Mouse (Mus musculus): Measurements from ENCODE around the gene Tmem212. TPM values are rescaled to one million over a fixed set of nuclear protein-coding genes. Genes with fewer than 3 reads are reported as not detected.

Tmem212 gene
- polyA plus RNA-seq, 1 experiment, result not detected

DNA sequence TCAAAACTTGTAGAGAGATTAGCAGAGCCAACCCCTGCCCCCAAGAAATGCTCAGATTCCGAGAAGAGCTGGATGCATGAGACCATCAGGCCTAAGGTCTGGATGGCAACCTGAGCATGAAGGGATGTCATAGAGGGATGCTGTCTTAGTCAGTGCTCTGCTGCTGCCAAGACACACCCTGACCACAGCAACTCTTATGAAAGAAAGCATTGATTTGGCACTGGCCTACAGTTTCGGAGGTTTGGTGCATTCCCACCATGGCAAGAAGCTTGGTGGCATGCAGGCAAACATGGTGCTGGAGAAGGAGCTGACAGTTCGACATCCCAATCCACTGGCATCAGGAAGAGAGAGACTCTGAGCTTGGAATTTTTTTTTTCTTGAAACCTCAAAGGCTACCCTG is 24.3 kb downstream of the Tmem212 start:
- no peak overlapping the region for H3K27ac ChIP-seq (replicated peaks; ENCODE audit: low read depth, low read length)
- H3K4me3 ChIP-seq (ENCODE audit: insufficient read depth, low read depth, low read length), result no peak overlapping the region
- H3K4me1 ChIP-seq (ENCODE audit: control insufficient read depth, insufficient read depth, insufficient read length, low read length), result no peaks in the 10 kb centered on the region

DNA sequence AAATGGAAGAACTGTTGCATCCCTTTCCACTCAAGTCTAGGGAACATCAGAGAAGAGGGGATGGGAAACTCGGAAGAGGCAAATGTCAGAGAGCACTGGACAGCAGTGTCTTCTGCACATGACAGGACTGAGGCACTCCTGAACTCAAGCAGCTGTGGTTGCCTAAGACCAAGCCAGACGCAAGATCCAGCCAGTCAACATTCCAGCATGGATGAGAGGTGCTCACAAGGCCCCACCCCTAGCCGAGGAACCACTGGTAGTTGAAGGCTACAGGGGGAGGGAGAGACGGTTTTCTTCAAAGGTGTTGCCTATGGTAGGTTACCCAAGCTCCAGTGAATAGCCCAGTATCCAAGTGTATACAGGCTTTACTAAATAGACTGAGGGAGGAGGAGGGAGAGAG is 24.8 kb downstream of the Tmem212 start:
- H3K4me1 ChIP-seq (ENCODE audit: control insufficient read depth, insufficient read depth, insufficient read length, low read length), result no peaks in the 10 kb centered on the region
- H3K4me3 ChIP-seq (ENCODE audit: insufficient read depth, low read depth, low read length), result no peak overlapping the region
- H3K27ac ChIP-seq (replicated peaks; ENCODE audit: low read depth, low read length), result no peak overlapping the region

DNA sequence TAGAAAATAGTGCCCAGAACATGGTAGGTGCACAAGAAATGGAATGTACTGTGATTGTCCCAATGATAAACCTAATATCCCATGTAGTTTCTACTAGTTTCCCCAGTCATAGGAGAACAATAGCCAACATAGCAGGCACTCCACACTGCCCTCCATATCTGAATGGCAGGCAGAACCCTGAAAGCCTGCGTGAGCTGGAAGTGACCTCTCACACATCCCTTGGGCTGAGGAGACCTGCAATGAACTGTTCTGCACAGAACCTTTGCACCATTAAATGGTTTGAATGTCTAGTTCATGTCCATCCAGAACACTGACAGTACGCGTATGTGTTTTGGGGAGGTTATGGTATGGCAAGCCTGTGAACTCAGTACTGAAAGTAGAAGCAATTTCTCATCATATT is 27.5 kb downstream of the Tmem212 start:
- Histone ChIP-seq H3K27ac (replicated peaks; ENCODE audit: low read depth, low read length) (no peak overlapping the region), H3K4me3 (ENCODE audit: insufficient read depth, low read depth, low read length) (no peak overlapping the region), H3K4me1 (ENCODE audit: control insufficient read depth, insufficient read depth, insufficient read length, low read length) (no peaks in the 10 kb centered on the region)

DNA sequence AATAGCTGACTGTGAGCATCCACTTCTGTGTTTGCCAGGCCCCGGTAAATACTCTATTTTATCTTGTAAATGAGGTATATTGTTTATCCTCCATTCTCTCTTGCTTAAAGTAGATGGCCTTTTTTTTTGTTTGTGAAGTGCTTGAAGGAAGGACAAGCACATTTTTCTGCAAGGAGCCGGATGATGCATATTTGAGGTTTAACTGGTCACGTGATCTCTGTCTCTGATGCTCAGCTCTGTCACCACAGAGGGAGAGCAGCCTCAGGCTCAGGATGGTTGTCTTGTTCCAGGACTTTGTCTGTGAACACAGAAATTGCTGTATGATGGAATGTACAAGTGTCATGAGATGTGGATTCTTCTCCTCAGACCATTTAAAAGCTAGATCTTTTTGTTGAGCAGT is 28.4 kb downstream of the Tmem212 start:
- H3K4me1 ChIP-seq (ENCODE audit: control insufficient read depth, insufficient read depth, insufficient read length, low read length), result peaks cover 4% of the 10 kb centered on the region; the same call in 1 of the 2 replicates
- H3K27ac ChIP-seq (replicated peaks; ENCODE audit: low read depth, low read length), result no peak overlapping the region
- H3K4me3 ChIP-seq (ENCODE audit: insufficient read depth, low read depth, low read length), result no peak overlapping the region

DNA sequence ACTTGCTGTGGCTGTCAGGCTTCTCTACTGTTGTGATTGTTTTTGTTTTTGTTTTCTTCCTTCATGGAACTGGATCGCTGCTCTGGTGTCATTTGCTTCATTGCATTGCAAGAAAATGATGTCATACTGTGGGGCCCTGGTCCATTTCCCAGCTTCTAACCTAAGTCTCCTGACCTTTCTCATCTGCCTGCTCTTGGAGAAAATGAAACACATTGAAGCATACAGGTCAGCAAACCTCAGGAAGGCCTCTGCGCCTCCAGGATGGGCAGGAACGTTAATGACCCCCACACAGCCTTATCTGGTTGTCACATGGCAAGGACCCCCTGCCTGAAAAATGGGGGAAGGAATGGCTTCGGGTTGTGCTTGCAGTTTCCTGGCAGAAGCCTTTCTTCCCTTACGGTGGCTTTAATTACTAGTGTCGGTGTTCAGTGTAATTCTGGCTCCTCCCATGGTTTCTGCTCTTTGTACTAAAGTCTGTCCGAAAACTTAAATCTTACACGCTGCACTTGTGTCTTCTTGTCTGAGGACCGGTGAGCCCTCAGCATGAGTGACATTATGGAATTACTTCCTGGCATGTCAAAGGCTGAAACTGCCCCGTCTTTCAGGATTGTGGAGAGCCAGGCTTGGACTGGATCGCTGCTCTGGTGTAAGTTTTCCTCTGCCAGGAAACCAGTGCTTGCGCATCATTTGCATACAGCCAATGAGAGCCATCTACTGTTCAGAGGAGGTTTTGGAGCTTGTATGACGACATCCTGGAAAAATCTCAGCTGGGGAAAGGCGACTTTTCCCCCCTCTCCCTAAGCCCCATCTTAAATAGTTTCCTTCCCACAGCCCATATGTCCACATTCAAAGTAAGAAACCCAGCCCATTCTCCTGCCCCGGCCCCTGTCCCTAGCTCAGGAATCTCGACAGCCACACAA is 33.1 kb downstream of the Tmem212 start:
- peaks cover 6% of the 10 kb centered on the region; the same call in 1 of the 2 replicates for H3K4me1 ChIP-seq (ENCODE audit: control insufficient read depth, insufficient read depth, insufficient read length, low read length)
- H3K27ac ChIP-seq (replicated peaks; ENCODE audit: low read depth, low read length), result peak overlapping the region; percentile 84
- H3K4me3 ChIP-seq (ENCODE audit: insufficient read depth, low read depth, low read length), result peak overlapping the region; percentile 58

DNA sequence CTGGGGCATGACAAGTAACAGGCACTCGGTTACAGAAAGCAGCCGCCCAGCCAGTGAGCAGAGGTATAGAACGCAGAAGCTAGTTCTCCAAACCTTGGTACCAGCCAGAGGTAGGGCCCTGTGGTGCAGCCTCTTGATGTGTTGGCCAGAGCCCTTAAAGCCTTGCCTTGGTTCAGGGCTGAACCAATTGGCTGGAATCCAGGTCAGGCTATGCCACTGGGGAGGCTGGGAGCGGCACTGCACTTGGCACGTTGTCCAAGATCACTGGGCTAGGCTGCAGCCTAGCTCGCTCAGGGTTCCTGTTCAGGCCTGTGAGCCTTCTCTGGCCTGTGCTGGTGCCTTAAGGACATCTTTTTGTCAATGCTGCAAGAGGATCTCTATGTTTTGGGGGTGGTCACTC is 34.6 kb downstream of the Tmem212 start:
- no peak overlapping the region for H3K27ac ChIP-seq (replicated peaks; ENCODE audit: low read depth, low read length)
- no peak overlapping the region for H3K4me3 ChIP-seq (ENCODE audit: insufficient read depth, low read depth, low read length)
- H3K4me1 ChIP-seq (ENCODE audit: control insufficient read depth, insufficient read depth, insufficient read length, low read length), result peaks cover 6% of the 10 kb centered on the region; the same call in 1 of the 2 replicates

DNA sequence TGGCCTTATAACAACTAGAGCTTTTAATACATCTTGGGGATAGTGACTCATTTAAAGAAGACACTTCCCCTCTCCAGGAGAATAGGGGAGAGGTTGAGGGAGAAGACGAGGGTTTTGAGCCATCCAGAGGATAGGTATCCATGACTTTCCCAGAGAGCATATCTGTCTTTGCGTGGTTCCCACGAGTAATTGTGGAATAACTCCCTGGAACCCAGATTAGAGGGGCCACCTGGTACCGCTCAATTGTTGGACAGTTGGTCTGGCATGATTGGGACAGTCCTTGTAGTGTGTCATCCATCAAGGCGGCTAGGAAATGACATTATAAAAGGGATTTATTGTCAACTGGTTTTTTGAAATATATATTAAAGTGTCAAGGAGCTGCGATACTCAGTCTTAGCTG is 35.1 kb downstream of the Tmem212 start:
- H3K4me3 ChIP-seq (ENCODE audit: insufficient read depth, low read depth, low read length), result no peak overlapping the region
- no peak overlapping the region for H3K27ac ChIP-seq (replicated peaks; ENCODE audit: low read depth, low read length)
- H3K4me1 ChIP-seq (ENCODE audit: control insufficient read depth, insufficient read depth, insufficient read length, low read length), result peaks cover 6% of the 10 kb centered on the region; the same call in 1 of the 2 replicates

DNA sequence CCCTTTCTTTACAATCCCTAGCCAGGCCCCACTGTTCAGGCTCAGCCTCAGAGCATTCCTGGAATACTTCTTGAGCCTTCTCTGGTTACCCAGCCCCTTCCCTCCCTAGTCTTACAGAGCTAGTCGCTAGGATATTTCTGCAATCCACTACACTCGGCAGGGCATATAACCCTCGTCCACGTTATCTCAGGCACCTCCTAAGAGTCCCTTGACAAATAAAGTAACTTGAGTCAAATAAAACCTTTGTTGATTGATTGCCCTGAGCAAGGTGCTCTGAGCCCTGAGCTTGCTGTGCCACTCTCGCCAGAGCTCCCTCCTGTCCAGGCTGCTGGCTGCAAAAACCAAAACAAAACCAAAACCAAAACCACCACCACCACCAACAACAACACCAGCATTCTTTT is 37.0 kb downstream of the Tmem212 start:
- Histone ChIP-seq H3K4me1 (ENCODE audit: control insufficient read depth, insufficient read depth, insufficient read length, low read length) (peaks cover 6% of the 10 kb centered on the region; the same call in 1 of the 2 replicates), H3K27ac (replicated peaks; ENCODE audit: low read depth, low read length) (no peak overlapping the region), H3K4me3 (ENCODE audit: insufficient read depth, low read depth, low read length) (peak overlapping the region; percentile 28)

DNA sequence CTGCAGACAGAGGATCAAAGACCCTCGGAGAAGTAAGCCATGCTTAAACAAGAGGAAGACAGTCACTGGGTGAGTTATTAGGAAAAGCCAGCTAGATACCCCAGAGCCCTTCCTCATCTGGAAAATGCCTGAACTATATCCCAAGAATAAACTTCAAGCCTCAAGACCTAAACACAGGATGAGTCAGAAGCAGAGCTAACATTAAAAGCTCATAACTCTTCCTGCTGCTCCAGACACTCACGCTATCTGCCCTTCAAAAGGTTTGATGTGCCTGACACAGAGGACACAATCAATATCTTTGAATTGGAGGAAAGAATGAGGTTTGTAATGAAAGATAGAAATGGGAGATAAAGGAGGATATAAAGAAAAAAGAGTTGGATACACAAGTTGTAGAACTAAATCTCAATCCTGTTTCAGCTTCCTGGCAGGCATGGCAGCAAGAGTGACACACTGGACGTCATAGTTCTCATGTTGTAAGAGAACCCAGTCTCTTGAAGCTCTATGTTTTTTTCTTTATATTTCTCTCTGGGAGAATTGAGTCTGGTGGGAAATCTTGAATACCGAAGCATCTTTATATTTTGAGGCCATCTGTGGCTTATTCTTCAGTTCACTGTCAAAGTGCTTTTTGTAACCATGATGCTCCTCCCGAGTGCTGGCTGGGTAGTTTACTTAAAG is 37.6 kb downstream of the Tmem212 start:
- Histone ChIP-seq H3K4me3 (ENCODE audit: insufficient read depth, low read depth, low read length) (no peak overlapping the region), H3K27ac (replicated peaks; ENCODE audit: low read depth, low read length) (no peak overlapping the region), H3K4me1 (ENCODE audit: control insufficient read depth, insufficient read depth, insufficient read length, low read length) (peaks cover 6% of the 10 kb centered on the region; the same call in 1 of the 2 replicates)

DNA sequence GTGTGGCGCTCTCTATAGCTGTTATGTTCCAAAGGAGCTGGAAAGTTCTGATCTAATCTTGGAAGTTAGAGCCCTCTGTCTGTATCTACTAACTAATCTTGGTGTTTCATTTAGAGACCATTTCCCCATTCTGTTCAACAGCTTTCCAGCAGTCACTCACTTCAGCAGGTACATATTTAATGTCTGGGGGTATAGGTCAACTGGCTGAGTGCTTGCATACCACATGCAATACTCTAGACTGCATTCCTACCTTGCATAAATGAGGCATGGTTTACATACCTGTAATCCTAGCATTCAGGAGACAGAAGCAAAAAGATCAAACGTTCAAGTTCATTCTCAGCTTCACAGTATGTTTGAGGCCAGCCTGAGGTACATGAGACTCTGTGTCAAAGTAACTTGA is 39.9 kb downstream of the Tmem212 start:
- no peak overlapping the region for H3K27ac ChIP-seq (replicated peaks; ENCODE audit: low read depth, low read length)
- no peak overlapping the region for H3K4me3 ChIP-seq (ENCODE audit: insufficient read depth, low read depth, low read length)
- H3K4me1 ChIP-seq (ENCODE audit: control insufficient read depth, insufficient read depth, insufficient read length, low read length), result no peaks in the 10 kb centered on the region

DNA sequence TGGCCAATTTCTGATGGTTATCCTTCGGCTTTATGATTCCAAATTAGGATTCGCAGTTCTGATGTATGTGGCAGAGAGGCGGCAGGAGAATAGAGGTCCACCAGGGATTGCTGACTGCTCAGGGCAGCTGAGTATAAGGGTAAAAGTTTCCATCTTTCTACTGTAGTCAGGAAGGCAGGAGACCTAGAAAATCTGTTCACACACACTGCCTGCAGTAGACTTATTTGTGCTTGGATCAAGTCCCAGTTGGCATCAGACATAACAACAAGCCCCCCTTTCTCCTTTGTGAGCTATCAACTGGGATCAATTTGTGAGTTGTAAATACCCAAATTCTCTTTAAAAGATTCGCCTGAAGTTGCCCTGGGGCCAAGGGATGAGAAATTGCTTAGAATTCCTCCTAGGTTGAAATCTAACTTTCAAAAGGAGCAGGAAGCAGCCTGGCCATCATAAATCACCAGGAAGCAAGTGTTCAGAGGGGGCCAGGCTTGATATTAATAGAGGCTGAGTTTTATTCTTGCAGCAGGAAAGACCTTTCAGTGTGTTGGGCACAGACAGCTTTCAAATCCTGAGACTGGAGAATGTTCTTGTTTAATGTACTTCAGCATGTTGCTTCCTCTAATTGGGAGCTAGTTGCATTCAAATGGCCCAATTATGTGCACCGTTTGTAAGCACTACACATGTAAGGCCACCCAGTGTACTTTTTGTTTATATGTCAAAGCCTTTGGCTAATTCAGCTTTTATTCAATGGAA is 41.6 kb downstream of the Tmem212 start:
- Histone ChIP-seq H3K27ac (replicated peaks; ENCODE audit: low read depth, low read length) (no peak overlapping the region), H3K4me1 (ENCODE audit: control insufficient read depth, insufficient read depth, insufficient read length, low read length) (no peaks in the 10 kb centered on the region), H3K4me3 (ENCODE audit: insufficient read depth, low read depth, low read length) (no peak overlapping the region)

DNA sequence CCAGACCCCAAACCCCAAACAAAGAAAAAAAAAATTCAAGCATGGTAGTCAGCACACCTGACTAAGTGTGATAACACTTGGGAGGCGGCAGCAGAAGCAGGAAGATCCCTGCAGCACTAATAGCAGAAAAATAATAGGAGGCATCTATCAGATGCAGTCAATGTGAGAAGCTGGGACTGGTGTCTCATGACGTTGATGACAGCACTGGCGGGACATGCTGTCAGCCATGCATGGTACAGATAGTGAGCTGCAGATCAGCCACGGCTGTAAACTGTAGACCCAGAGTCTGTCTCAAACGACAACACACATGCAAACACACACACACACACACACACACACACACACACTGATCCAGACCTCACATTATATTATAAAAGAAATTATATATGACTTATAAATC is 52.9 kb downstream of the Tmem212 start:
- no peak overlapping the region for H3K4me3 ChIP-seq (ENCODE audit: insufficient read depth, low read depth, low read length)
- H3K4me1 ChIP-seq (ENCODE audit: control insufficient read depth, insufficient read depth, insufficient read length, low read length), result no peaks in the 10 kb centered on the region
- H3K27ac ChIP-seq (replicated peaks; ENCODE audit: low read depth, low read length), result no peak overlapping the region

DNA sequence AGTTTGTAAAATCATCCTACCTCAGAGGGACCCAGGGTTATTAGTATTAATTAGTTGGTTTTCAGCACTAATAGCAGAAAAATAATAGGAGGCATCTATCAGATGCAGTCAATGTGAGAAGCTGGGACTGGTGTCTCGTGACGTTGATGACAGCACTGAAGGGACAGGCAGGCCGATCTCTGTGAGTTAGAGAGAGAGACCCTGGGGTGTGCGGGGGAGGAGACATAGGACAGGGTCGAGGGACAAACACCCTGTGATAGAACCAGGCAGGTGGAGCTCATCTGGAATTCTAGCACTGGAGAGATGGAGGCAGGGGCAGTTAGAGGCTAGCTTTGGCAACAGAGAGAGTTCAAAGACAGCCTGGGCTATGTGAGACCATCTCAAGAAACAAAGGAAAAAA is 53.3 kb downstream of the Tmem212 start:
- H3K27ac ChIP-seq (replicated peaks; ENCODE audit: low read depth, low read length), result no peak overlapping the region
- no peaks in the 10 kb centered on the region for H3K4me1 ChIP-seq (ENCODE audit: control insufficient read depth, insufficient read depth, insufficient read length, low read length)
- H3K4me3 ChIP-seq (ENCODE audit: insufficient read depth, low read depth, low read length), result no peak overlapping the region

DNA sequence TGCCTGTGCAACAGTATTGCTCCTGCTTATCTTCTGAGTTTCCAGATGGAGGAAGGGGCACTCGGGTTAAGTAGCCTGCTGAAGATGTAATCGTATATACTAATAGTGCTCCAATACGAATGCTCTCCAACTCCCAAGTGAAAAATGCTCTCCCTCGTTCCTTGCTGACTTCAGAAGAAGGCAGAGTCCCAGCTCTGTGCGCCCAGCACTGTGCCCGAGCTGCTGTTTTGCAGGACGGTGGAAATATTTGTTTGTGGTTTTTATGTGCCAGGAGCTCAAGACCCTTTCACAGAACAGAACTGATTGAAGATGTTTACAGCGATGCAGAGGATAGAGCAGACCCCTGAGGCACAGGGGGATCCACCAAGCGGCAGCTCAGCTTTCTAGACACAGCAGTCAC is 55.9 kb downstream of the Tmem212 start:
- H3K27ac ChIP-seq (replicated peaks; ENCODE audit: low read depth, low read length), result no peak overlapping the region
- no peak overlapping the region for H3K4me3 ChIP-seq (ENCODE audit: insufficient read depth, low read depth, low read length)
- no peaks in the 10 kb centered on the region for H3K4me1 ChIP-seq (ENCODE audit: control insufficient read depth, insufficient read depth, insufficient read length, low read length)

DNA sequence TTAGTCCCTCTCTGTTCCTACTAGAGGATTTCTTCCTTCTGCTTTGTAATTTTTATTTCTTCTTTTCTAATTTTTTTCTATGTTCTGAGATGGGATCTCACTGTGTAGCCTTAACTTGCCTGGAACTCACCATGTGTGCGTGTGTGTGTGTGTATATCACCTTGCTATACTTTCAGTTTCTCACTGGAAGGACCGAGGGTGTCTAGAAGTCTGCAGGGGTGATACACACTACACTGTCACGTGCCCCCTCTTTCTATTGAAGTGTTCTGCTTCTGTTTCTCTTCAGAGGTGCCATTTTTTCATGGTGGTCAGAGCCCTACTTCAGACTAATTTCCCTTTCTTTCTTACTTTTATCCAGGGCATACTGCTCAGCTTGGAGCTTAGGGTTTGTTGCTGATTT is 56.4 kb downstream of the Tmem212 start:
- Histone ChIP-seq H3K27ac (replicated peaks; ENCODE audit: low read depth, low read length) (no peak overlapping the region), H3K4me3 (ENCODE audit: insufficient read depth, low read depth, low read length) (no peak overlapping the region), H3K4me1 (ENCODE audit: control insufficient read depth, insufficient read depth, insufficient read length, low read length) (no peaks in the 10 kb centered on the region)
